Mouse (Mus musculus): ENCODE measurements at regions not wholly inside any gene's neighbourhood (a gene's known extent, or its start where the extent isn't known, plus 50 kb on each side); places are given as distances from the start of the nearest gene placed in this dataset.
A peak's percentile ranks its signal among the peaks of the same experiment; 100 is the strongest.

GRCm38 (mm10) chr5:53377698-53378097 is 88.3 kb upstream of the Rbpj start:
- TF ChIP-seq CTCF (IDR thresholded peaks at IDR 0.05), result 0 out of 2 replicates have a peak, but pooled peaks have one; percentile 11
- no peak for TF ChIP-seq EP300 (IDR thresholded peaks at IDR 0.05)
